Mouse (Mus musculus): ENCODE data around the gene Fam50b. TPM values are rescaled to one million over a fixed set of nuclear protein-coding genes. Genes with fewer than 3 reads are reported as not detected.

The Fam50b gene
- polyA plus RNA-seq (2016; fragmentation: Nextera tagmentation; extraction: Ambion mirVana) = not detected in 2 replicates

DNA sequence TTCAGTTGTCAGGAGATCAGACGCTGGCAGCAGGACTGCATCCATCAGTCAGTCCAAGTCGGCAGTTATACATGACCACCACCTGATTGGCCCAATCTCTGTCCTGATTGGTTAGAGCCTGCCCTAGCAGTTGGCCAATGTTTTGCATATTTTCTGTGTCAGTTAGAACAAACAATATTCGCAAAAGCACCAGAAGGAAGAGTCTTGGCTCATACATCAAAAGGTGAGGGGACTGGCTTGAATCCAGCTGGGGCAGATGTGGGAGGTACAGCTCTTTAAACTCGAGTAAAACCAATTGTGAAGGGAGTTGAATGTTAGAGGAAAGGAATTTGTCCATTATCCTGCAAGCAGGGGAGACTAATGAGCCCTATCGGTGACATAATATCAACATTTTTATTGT lies at the start of gene Fam50b:
TSS of gene Fam50b (plus strand) at position 165 of the 400 bp plus-strand sequence.
- Histone ChIP-seq H3K9ac (no peak within 1 kb of the TSS), H3K4me1 (no peaks in the 10 kb centered on the region), H3K4me2 (no peak within 1 kb of the TSS), H3K36me3 (no peaks in the 10 kb centered on the region), H3K27ac (no peak within 1 kb of the TSS), H3K4me3 (no peak within 1 kb of the TSS), H3K9me3 (replicated peaks) (no peaks in the 10 kb centered on the region), H3K27me3 (replicated peaks) (no peaks in the 10 kb centered on the region)
- ATAC-seq = no peak
- 46% methylated on average over 5 of the region's 5 CpGs for WGBS (ENCODE audit: insufficient replicate concordance)

DNA sequence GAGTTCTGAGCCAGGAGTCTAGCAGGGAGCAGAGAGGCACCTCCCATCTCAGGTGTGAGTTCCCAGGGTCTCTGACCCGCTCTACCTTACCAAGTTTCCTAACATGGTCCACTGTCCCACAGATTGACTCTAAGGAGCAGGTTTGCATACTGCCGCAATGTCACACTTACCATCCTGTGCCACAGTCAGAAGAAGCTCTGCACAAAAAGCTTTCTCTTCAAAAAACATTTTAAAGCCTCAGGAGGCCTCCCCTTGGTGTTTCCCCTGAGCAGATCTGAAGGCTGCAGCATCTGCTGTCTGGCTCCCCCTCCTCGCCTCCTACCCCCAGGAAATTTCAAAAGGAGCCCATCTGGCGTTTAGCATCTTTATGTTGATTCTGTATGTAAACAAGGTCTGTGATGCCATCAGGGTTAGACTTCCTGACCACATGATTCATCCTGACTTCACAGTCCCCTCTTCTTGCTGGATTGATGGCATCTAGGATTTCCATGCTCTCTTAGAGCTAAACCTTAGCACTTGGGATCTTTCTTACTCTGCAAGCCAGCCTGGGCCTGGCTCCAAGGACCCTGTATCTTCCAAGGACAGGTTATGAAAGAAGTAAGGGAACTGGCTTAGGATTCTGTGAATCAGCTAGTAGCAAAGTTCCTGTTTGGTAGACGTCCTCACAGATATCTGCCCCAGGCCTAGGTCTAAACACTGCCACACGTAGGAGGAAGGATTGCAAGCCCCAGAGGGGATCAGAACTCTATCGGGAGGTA lies 49.5 kb upstream of the Fam50b start:
- 56% methylated on average over 7 of the region's 7 CpGs for WGBS (ENCODE audit: insufficient replicate concordance)
- ATAC-seq = no peak
- Histone ChIP-seq H3K4me3 (no peak overlapping the region), H3K9me3 (replicated peaks) (no peaks in the 10 kb centered on the region), H3K4me1 (no peaks in the 10 kb centered on the region), H3K36me3 (no peaks in the 10 kb centered on the region), H3K27me3 (replicated peaks) (no peaks in the 10 kb centered on the region), H3K4me2 (no peak overlapping the region), H3K9ac (no peak overlapping the region), H3K27ac (no peak overlapping the region)

DNA sequence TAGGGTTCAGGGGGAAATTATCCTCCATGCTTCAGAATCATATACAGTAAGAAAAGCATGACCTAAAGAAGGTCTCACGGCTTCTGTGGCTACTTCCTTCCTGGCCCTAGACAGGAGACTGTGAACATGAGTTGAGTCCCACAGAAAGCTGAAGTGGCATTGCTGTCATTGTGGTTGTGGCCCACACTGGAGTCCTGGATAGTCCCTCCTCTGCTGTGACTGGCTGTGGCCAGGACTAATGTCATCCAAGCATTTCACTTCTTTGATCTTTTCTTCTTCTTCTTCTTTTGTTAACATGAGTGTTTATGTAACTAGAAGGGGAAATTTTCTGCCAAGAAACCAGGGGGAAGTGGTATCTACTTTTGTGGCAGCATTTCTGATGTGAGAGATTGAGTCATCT lies 43.6 kb upstream of the Fam50b start:
- ATAC-seq = no peak
- WGBS (ENCODE audit: insufficient replicate concordance) = 19% methylated on average over 1 of the region's 1 CpGs
- no peak overlapping the region for H3K4me3 ChIP-seq
- no peaks in the 10 kb centered on the region for H3K36me3 ChIP-seq
- H3K27ac ChIP-seq = no peak overlapping the region
- H3K27me3 ChIP-seq (replicated peaks) = no peaks in the 10 kb centered on the region
- no peaks in the 10 kb centered on the region for H3K4me1 ChIP-seq
- H3K4me2 ChIP-seq = no peak overlapping the region
- no peaks in the 10 kb centered on the region for H3K9me3 ChIP-seq (replicated peaks)
- no peak overlapping the region for H3K9ac ChIP-seq

- Histone ChIP-seq H3K9ac (no peak overlapping the region), H3K36me3 (no peaks in the 10 kb centered on the region), H3K4me1 (no peaks in the 10 kb centered on the region), H3K4me3 (no peak overlapping the region), H3K4me2 (no peak overlapping the region), H3K27me3 (replicated peaks) (no peaks in the 10 kb centered on the region), H3K9me3 (replicated peaks) (no peaks in the 10 kb centered on the region), H3K27ac (no peak overlapping the region)
- WGBS (ENCODE audit: insufficient replicate concordance) = 46% methylated on average over 6 of the region's 6 CpGs
- no peak for ATAC-seq
Observed at GRCm38 (mm10) chr13:34693111-34693510, 41.5 kb upstream of the Fam50b start.

DNA sequence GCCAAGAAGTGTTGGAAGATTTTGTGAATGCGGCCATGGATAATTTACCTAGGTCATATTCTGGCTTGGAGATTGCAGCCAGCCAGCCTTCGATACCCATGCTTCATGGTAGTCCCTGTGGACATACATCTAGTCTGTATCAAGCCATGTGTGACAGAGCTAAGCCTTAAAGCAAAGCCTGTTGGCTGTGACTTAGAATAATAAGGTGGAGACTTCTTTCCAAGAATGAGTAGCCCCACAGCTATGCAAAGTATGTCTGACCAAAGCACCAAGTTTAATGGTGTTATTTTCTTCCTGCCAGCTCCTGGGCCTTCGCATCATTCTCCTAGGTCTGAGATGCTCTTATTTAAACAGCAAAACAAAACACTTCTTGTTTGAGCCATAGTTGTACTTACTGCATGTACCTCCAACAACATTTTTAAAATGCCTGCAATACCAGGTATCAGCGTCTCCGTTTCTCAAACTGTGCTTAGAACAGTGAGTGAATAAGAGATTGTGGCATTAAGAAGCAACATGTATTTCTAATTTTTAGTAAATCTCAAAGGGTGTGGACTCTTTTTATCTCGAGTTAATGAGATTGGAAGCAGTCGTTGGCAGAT lies 37.8 kb upstream of the Fam50b start:
- WGBS (ENCODE audit: insufficient replicate concordance) = 65% methylated on average over 7 of the region's 7 CpGs
- no peak overlapping the region for H3K4me2 ChIP-seq
- no peaks in the 10 kb centered on the region for H3K4me1 ChIP-seq
- no peak overlapping the region for H3K4me3 ChIP-seq
- no peak overlapping the region for H3K27ac ChIP-seq
- ATAC-seq = no peak
- H3K27me3 ChIP-seq (replicated peaks) = no peaks in the 10 kb centered on the region
- no peak overlapping the region for H3K9ac ChIP-seq
- no peaks in the 10 kb centered on the region for H3K36me3 ChIP-seq
- H3K9me3 ChIP-seq (replicated peaks) = no peaks in the 10 kb centered on the region

DNA sequence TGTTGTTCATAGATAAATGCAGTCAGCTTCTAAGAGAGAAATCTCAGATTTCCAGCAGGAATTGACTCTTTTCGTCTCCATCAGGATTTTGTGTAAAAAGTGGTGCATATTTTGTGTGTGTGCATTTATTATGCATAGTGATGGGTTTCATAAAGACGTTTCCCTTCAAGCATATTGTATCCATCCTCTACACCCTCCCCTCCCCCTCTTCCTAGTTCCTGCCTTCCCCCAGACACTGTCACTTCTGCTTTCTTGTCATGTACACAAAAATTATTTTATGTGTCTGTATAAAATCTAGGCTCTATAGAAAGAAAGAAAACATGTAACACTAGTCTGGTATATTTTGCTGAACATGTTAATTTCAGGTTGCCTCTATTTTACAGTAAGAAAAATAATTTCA lies 34.6 kb upstream of the Fam50b start:
- Histone ChIP-seq H3K36me3 (no peaks in the 10 kb centered on the region), H3K4me3 (no peak overlapping the region), H3K9ac (no peak overlapping the region), H3K27me3 (replicated peaks) (no peaks in the 10 kb centered on the region), H3K4me2 (no peak overlapping the region), H3K27ac (no peak overlapping the region), H3K9me3 (replicated peaks) (no peaks in the 10 kb centered on the region), H3K4me1 (no peaks in the 10 kb centered on the region)
- no peak for ATAC-seq
- WGBS (ENCODE audit: insufficient replicate concordance) = 37% methylated on average over 2 of the region's 2 CpGs

DNA sequence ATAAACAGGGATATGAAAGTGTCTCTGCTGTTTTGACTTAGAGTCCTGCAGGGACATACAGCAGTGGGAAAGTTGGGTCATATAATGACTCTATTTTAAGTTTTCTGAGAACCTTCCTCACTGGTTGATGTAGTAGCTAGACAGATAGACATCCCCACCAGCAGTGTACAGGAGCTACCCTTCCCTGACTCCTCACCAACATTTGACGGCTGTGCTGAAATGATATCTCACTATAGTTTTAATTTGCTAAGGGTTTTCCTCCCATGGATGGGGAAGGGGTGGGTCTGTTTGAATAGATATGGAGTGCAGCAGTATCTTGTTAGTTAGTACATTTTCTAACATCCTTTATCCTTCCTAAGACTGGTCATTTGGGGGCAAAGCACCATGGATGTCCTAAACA lies 34.0 kb upstream of the Fam50b start:
- H3K4me3 ChIP-seq = no peak overlapping the region
- H3K4me2 ChIP-seq = no peak overlapping the region
- no peaks in the 10 kb centered on the region for H3K4me1 ChIP-seq
- H3K27me3 ChIP-seq (replicated peaks) = no peaks in the 10 kb centered on the region
- WGBS (ENCODE audit: insufficient replicate concordance) = 14% methylated on average over 1 of the region's 1 CpGs
- H3K9ac ChIP-seq = no peak overlapping the region
- no peaks in the 10 kb centered on the region for H3K9me3 ChIP-seq (replicated peaks)
- no peaks in the 10 kb centered on the region for H3K36me3 ChIP-seq
- ATAC-seq = no peak
- no peak overlapping the region for H3K27ac ChIP-seq

DNA sequence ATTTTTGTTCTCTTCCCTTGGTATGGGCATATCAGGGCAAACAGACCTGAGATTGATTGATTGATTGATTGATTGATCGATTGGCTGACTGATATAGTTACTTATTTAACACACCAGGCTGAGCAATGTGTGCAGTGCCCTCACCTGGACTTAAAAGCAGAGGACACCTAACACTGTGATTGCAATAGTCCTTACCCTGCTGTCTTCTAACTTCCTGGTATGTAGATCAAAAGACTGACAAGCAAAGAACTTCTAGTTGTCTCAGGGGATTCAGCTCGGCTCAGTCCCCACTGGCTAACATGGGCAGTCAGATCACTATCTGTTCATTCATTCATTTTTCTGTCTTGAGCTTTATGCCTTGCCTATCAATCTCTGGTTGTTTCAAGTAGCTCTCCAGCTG lies 31.3 kb upstream of the Fam50b start:
- Histone ChIP-seq H3K36me3 (no peaks in the 10 kb centered on the region), H3K9me3 (replicated peaks) (no peaks in the 10 kb centered on the region), H3K27ac (no peak overlapping the region), H3K9ac (no peak overlapping the region), H3K4me3 (no peak overlapping the region), H3K4me1 (no peaks in the 10 kb centered on the region), H3K27me3 (replicated peaks) (no peaks in the 10 kb centered on the region), H3K4me2 (no peak overlapping the region)
- ATAC-seq = no peak
- 28% methylated on average over 2 of the region's 2 CpGs for WGBS (ENCODE audit: insufficient replicate concordance)

DNA sequence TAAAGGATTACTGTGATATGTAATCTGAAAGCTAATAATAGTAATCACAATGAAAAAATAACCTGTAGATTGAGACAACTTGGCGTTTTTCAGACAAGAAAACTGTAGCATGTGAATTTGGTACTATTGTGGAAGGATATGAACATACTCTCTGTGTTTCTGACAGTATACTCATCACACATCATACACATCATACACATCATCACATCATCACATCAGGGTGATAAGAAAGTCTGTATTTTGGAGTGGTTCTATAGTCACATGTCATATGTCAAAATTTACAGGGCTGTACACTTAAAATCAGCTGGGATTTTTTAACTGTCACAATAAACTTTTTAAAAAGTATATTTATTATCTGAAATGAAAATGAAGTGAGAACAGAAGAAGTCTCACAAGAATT lies 30.9 kb upstream of the Fam50b start:
- Histone ChIP-seq H3K36me3 (no peaks in the 10 kb centered on the region), H3K9ac (no peak overlapping the region), H3K4me2 (no peak overlapping the region), H3K4me3 (no peak overlapping the region), H3K27ac (no peak overlapping the region), H3K9me3 (replicated peaks) (no peaks in the 10 kb centered on the region), H3K4me1 (no peaks in the 10 kb centered on the region), H3K27me3 (replicated peaks) (no peaks in the 10 kb centered on the region)
- WGBS (ENCODE audit: insufficient replicate concordance) = 66% methylated on average over 1 of the region's 1 CpGs
- no peak for ATAC-seq

DNA sequence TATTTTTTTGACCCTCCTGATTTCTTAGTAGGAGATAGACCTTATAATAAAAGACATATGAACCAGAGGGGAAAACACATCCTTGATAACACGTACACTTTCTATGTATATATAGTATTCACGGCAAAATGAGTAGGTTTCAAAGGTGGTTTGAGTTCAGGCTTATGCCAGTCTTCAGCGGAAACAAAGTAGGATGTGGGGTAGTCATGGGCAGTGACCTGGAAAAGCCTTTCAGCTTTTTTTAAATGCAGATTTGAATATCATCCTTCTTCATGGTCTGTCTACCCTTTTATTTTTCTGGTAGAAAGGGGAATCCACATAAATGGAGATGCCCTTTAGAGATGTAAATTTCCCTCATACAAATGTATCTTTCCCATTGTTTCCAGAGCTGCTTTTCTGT lies 29.8 kb upstream of the Fam50b start:
- Histone ChIP-seq H3K4me3 (no peak overlapping the region), H3K4me1 (no peaks in the 10 kb centered on the region), H3K4me2 (no peak overlapping the region), H3K27ac (no peak overlapping the region), H3K27me3 (replicated peaks) (no peaks in the 10 kb centered on the region), H3K9me3 (replicated peaks) (no peaks in the 10 kb centered on the region), H3K9ac (no peak overlapping the region), H3K36me3 (no peaks in the 10 kb centered on the region)
- WGBS (ENCODE audit: insufficient replicate concordance) = 81% methylated on average over 3 of the region's 3 CpGs
- ATAC-seq = no peak

DNA sequence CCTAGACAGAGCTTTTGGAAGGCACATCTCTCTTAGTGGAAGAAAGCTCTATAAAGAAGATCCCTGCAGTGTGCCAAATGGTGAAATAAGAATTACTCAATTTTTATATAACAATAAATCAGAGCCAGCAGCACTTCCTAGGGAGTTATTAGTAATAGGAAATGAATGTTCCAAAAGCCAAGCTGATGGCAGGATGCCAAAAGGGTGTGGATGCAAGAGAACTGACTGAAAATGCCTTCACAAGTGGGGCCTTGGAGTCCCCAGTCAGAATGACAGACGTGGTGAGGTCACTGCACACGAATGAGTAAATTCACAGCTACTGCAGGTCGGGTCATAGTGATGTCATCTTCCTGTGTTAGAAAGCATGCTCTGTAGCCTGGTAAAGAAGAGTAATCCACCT lies 25.7 kb upstream of the Fam50b start:
- Histone ChIP-seq H3K36me3 (no peaks in the 10 kb centered on the region), H3K9me3 (replicated peaks) (no peaks in the 10 kb centered on the region), H3K4me2 (no peak overlapping the region), H3K9ac (no peak overlapping the region), H3K27me3 (replicated peaks) (no peaks in the 10 kb centered on the region), H3K4me1 (no peaks in the 10 kb centered on the region), H3K4me3 (no peak overlapping the region), H3K27ac (no peak overlapping the region)
- no peak for ATAC-seq
- WGBS (ENCODE audit: insufficient replicate concordance) = 33% methylated on average over 3 of the region's 3 CpGs

DNA sequence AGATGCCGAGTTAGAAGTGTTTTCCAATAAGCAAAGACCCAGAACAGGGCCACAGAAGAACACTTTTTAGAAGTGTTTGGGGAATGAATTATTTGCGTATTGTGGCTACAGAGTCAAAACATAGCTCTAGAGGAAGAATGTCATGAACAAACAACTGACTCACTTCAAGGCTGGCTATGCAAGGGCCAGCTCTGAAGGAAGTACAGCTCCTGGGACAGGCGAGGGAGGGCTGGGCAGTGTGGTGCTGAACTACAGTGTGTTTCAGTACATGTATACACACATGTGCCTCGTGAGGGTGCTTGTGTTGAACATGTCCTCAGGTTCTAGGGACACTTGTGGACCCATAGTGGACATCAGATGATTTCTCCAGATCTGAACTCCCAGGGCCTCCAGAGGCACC lies 25.1 kb upstream of the Fam50b start:
- no peaks in the 10 kb centered on the region for H3K36me3 ChIP-seq
- H3K27me3 ChIP-seq (replicated peaks) = no peaks in the 10 kb centered on the region
- no peak overlapping the region for H3K27ac ChIP-seq
- H3K4me3 ChIP-seq = no peak overlapping the region
- no peaks in the 10 kb centered on the region for H3K9me3 ChIP-seq (replicated peaks)
- H3K4me2 ChIP-seq = no peak overlapping the region
- no peak for ATAC-seq
- no peak overlapping the region for H3K9ac ChIP-seq
- WGBS (ENCODE audit: insufficient replicate concordance) = 63% methylated on average over 4 of the region's 4 CpGs
- H3K4me1 ChIP-seq = no peaks in the 10 kb centered on the region

- Histone ChIP-seq H3K4me3 (no peak overlapping the region), H3K36me3 (no peaks in the 10 kb centered on the region), H3K9me3 (replicated peaks) (no peaks in the 10 kb centered on the region), H3K9ac (no peak overlapping the region), H3K4me2 (no peak overlapping the region), H3K27ac (no peak overlapping the region), H3K4me1 (no peaks in the 10 kb centered on the region), H3K27me3 (replicated peaks) (no peaks in the 10 kb centered on the region)
- WGBS (ENCODE audit: insufficient replicate concordance) = 52% methylated on average over 4 of the region's 4 CpGs
- no peak for ATAC-seq
Observed at GRCm38 (mm10) chr13:34711410-34711809, 23.2 kb upstream of the Fam50b start.

Data from liver, embryonic 12.5 days (tissue).